Mouse (Mus musculus): Measurements from ENCODE around the gene Nptx1. TPM values are rescaled to one million over a fixed set of nuclear protein-coding genes. Genes with fewer than 3 reads are reported as not detected.

The Nptx1 gene
- total RNA-seq, 4 experiments from 2014 or later, result 185 to 209 (median 199) TPM

GRCm38 (mm10) chr11:119551468-119551867 lies 3.9 kb upstream of the Nptx1 start:
- no peak for DNase-seq (ENCODE audit: low spot score in 2 of 2)

DNA sequence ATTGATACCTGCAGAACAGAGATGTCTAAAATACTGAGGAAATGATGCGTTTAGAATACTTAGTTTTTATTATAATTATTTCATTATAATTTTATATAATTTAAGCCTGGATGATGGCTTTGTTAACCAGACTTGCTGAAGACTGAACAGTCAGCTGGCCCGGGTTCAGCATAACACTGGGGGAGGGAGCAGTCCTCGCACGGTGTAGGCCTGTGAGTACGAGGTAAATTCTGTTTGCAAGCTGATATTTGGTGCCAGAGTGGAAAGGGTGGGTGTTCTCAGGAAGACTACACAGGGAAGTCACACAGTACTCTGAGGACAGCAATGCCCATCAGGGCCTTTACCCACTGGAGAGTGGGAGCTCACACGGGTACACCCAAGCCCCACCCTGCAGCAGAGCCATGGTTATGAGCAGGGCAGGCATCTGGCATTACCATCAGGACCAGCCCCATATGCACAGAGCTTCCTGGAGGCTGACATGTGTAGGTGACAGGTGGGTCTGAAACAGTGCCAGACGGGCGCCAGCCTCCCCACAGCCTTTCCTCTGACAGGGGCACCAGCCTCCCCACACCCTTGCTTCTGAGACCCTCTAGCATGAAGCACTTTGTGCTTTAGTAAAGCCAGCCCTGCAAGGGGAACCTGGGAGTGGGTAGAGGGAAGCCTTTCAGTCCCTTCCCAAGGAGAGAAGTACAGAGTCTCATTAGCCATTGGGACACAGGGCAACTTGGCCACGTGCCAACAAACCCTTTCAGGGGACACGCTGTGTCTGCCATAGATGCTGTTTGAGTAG lies 3.2 kb upstream of the Nptx1 start:
- DNase-seq (ENCODE audit: low spot score in 2 of 2), result no peak

DNA sequence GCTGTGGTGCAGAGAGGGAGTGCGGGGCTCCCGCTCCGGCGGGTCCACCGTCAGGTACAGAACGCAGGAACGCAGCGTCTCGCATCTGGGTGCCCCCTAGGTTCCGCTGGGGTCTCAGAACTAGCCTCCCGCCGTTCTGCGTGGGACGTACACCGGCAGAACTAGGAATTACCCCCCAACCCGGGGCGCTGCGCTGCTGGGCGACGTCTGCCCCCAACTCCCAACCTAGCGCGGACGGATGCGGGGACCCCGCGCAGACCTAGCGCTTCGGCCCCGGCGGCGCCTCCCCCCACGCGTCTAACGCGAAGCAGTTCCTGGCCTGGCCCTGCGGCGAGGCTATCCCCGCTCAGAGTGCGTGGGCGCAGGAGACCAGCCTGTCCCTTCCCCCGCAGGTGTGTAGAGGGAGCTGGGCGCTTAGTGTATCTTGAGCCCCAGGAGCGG lies 1.8 kb upstream of the Nptx1 start:
- no peak for DNase-seq (ENCODE audit: low spot score in 2 of 2)

DNA sequence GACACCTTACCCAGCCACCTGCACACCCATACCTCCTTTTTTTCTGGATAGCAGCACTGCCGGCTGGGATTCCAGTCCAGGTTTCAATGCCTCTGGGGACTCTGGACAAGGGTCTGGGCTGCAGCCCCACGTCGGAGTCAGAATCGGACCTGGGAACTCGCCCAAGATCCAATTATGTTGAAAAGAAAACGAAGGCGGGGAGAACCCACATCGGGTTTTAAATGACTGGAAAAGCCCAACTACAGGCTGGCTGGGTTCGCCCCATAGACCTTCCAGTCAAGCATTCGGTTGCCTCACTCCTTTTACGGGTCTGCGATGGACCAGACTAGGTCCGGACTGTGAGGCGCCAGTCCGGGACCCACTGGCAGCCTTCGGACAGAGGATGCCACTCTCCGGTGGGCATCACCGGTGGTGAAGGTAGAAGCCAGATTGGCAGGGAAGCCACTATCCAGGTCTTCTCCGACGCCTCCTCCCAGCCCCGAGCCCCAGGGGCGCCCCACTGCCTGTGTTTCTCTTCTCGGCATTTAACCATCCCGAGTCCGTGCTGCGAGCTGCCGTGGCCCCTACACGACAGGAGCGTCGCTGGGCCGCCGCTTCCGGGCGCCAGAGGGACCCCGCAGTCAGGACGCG lies 1.3 kb upstream of the Nptx1 start:
- DNase-seq (ENCODE audit: low spot score in 2 of 2), result no peak

DNA sequence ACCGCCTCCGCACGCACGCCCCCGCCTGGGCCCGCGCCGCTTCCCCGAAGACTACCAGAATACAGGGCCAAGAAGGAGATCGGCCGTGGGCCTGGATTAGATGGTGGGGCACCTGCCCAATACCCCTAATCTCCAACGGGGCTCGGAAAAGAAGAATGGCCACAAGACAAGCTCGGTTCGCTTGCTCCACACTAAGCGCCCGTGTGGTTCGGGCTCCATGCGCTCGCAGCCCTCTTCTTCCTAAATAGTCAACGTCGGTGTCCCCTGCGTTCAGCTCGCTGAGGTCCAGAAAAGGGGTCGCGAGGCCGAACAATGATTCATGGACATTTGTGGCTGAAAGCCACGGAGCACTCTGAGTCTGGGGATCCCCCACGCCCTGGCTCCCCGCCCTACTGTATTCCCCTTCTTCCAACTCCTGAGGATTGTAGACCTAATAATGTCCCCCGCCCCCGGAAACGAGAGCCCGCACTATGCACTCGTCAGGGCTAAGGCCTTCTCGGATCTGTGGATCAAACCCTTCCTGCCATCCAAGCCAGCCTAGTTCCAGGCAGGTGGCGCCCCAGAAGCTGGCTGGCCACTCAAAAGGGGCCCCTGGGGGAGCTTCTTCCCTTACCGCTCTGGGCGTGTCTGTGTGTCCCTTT lies 518 bp upstream of the Nptx1 start:
- no peak for DNase-seq (ENCODE audit: low spot score in 2 of 2)

DNA sequence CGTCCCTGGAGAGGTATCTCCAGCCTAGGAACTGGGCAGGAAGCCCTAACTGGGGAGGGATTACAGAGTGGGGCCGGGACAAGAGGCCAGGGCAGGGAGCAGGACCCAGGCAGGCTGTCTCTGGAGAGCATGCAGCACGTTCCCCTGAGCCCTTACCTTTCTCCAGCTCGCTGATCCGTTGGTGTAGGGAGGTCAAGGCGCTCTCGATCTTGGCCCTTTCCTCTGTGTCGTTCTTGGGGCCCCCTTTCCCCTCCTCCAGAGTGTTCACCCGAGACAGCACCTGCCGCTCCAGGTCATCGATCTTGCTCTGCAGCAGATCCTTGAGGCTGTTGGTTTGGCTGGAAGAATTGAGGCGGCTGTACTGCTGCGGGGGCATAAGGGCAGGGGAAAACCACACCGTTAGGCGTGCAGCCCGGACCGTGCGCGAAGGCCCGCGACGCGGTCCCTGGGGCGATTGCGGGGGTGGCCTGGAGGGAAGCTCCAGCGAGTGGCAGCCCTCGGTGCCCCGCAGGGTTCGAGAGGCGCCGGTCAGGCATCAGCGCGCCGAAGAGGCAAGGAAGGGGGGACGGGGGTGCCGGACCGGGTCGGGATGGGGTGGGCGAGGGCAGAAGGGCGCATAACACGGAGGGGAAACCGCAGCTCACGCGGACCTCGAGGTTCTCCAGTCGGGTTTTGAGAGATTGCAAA lies 914 bp downstream of the Nptx1 start:
- DNase-seq (ENCODE audit: low spot score in 2 of 2), result no peak

- DNase-seq (ENCODE audit: low spot score in 2 of 2), result no peak
These were observed 1.6 kb downstream of the Nptx1 start for GRCm38 (mm10) chr11:119545741-119546495.

GRCm38 (mm10) chr11:119545281-119545680 lies 2.3 kb downstream of the Nptx1 start:
- DNase-seq (ENCODE audit: low spot score in 2 of 2), result no peak

- no peak for DNase-seq (ENCODE audit: low spot score in 2 of 2)
These were observed 2.9 kb downstream of the Nptx1 start for GRCm38 (mm10) chr11:119544518-119545105.

GRCm38 (mm10) chr11:119543816-119544517 lies 3.6 kb downstream of the Nptx1 start:
- DNase-seq (ENCODE audit: low spot score in 2 of 2), result no peak

GRCm38 (mm10) chr11:119542886-119543285 lies 4.7 kb downstream of the Nptx1 start:
- no peak for DNase-seq (ENCODE audit: low spot score in 2 of 2)

DNA sequence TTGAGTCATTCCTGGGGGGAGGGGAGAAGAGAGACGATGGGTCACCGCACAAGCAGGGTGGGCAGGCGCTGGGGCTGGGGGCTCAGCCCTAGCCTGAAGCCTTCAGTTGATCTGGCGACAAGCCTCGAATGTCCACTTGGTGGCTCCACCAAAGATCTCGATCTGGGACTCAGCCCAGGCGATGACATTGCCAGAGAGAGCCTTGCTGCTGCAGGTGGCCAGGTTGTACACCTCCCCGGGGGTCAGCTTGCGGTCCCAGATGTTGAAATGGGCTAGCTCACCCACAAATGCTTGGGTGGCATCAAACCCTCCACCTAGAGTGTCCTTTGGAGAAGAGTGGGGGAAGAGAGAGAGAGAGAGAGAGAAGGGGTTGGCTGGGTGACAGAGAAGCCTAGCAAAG lies 5.2 kb downstream of the Nptx1 start:
- no peak for DNase-seq (ENCODE audit: low spot score in 2 of 2)

- DNase-seq (ENCODE audit: low spot score in 2 of 2), result no peak
These were observed 6.5 kb downstream of the Nptx1 start for GRCm38 (mm10) chr11:119541082-119541481.

DNA sequence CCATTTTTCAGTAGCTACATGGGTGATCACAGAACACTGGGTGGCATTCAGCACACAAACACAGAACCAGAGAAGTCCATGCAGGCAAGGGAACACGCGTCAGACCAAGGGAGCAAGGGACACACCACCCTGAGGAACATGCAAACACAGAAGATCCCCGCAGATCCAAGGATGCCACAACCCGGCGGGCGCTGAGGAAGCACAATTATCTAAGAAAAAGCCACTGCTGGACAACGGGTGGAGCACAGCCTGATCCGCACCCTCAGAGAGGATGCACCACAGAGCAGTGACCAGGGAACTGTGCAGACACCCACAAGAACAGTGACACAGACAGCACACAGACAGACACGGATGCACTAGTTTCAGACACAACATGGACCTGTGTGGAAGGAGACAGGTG lies 7.0 kb downstream of the Nptx1 start:
- DNase-seq (ENCODE audit: low spot score in 2 of 2), result no peak

GRCm38 (mm10) chr11:119539944-119540343 lies 7.6 kb downstream of the Nptx1 start:
- no peak for DNase-seq (ENCODE audit: low spot score in 2 of 2)

- no peak for DNase-seq (ENCODE audit: low spot score in 2 of 2)
These were observed 13.8 kb downstream of the Nptx1 start for GRCm38 (mm10) chr11:119533745-119534144.

GRCm38 (mm10) chr11:119532460-119532859 lies 15.1 kb downstream of the Nptx1 start:
- no peak for DNase-seq (ENCODE audit: low spot score in 2 of 2)

GRCm38 (mm10) chr11:119528930-119529329 lies 18.6 kb downstream of the Nptx1 start:
- DNase-seq (ENCODE audit: low spot score in 2 of 2), result no peak

DNA sequence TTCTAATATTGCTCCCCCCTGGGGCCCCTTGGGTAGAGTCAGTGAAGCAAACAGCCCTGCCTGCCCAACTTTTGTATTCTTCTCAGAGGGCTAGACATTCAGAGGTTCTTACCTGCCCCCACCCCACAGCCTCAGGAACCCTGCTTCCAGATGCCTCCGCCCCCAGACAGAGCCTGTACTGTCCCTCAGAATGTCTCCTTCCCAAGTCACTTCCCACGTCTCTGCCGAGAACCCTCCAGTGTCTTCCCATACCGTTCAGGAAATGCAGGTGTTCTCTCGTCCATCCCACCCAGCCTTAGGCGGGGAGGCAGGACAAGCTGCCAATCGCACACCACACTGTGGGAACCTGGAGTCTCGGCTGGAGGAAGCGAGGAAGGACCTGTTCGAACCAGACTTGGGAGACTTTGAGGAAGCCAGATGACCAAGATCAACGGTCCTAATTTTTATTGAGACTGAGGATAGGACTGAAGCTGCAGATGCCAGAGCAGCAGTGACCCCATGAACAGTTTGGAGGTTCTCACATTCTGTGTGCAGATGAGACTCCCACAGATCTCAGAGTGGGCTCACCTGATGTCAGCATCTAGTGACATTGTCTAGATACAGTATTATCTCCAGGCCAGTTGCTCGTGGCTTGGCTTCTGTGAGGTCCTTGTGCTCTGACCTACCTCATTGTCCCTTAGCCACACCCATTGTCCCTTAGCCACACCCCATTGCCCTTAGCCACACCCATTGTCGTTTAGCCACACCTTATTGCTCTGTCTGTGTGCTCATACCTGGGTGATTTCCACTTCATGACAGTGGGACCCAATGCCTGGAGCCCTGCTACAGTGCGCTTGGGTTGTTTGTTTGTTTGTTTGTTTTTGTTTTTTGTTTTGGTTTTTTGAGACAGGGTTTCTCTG lies 21.2 kb downstream of the Nptx1 start:
- DNase-seq (ENCODE audit: low spot score in 2 of 2), result no peak

Data from left cerebral cortex, adult 8-10 months (tissue).